Mouse (Mus musculus): ENCODE data around the gene Lce1h.

The Lce1h gene

DNA sequence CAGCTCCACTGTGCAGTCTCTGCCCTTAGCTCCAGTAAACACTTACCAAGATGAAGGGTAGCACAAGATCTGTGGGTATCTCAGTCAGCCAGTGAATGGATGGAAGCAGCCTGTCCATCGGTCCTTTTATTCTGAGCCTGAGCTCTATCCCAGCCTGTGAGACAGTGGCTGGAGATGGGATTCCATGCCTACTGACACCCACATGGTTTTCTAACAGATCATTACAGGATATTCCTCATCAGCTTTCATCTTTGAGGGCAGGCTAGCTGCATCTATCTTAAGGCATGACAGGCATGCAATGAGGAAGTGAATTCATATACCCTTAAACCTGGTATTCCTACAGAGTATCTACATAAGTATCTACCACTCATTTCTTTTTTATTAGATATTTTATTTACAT lies at the start of gene Lce1h:
Gene Lce1h, minus strand, starts transcription at position 101 of the 400 bp plus-strand sequence.
- no peak for DNase-seq (ENCODE audit: low spot score in 2 of 2)

DNA sequence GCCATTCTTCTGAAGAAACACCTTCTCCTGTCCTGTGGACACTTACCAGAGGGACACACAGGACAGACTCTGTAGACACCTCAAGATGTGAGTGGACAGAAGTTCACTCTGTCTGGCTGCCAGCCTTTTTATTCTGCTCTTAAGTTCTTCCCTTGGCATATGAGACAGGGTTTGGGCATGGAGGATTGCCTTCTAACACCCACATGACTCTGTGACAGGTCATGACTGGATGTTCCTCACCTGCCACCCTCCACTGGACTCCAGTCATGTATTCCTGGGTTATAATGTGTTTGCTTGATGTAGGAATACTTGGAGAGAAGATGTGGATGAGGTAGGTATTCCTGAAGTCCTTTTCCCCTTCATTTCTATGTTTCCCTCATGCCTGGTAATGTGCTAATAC lies 42.9 kb upstream of the Lce1h start, which contains the start of gene Lce1k:
Gene Lce1k, minus strand, starts transcription at position 101 of the 400 bp plus-strand sequence.
- DNase-seq (ENCODE audit: low spot score in 2 of 2), result no peak

DNA sequence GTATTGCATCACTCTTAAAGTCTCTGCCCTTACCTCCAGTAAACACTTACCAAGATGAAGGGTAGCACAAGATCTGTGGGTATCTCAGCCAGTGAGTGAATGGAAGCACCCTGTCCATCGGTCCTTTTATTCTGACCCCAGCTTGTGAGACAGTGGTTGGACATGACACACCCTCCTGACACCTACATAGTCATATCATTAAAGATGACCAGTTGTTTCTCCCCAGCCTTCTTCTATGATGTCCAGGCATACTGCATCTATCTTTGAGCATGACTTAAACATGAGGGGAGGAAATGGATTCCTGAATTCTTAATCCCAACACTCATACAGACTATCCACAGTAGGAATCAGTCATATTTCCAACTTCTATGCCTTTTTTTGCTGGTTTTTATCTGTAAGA lies 25.5 kb upstream of the Lce1h start, which contains the start of gene Lce1j:
Gene Lce1j, minus strand, starts transcription at position 101 of the 400 bp plus-strand sequence.
- DNase-seq (ENCODE audit: low spot score in 2 of 2), result no peak

DNA sequence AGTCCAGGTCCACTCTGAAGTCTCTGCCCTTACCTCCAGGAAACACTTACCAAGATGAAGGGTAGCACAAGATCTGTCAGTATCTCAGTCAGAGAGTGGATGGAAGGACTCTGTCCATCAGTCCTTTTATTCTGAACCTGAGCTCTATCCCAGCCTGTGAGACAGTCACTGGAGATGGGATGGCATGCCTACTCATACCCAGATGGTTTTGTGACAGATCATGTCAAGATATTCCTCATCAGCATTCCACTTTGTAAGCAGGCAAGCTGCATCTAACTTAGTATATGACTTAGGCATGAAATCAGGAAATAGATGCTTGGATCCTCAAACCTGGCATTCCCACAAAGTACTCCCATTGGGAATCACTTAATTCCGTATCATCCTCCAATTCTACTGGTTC lies 13.9 kb upstream of the Lce1h start, which contains the start of gene Lce1i:
Gene Lce1i, minus strand, starts transcription at position 101 of the 400 bp plus-strand sequence.
- no peak for DNase-seq (ENCODE audit: low spot score in 2 of 2)

DNA sequence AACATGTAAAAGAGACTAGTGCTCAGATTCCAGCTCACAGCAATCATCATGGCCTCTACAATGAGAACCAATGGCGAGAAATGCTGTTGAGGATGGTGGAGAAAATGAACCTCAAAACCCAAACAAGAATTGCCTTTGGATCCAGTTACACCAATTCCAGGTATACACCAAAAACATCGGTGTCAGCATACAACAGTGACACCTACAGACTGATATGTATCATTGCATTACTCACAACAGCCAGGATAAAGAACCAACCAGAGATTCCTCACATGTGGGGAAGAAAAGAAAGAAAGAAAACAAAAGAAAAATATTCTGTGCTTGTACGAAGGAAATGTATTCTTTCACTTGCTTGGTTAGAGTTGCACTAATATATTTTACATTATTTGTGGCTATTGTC lies 6.7 kb upstream of the Lce1h start:
- no peak for DNase-seq (ENCODE audit: low spot score in 2 of 2)

DNA sequence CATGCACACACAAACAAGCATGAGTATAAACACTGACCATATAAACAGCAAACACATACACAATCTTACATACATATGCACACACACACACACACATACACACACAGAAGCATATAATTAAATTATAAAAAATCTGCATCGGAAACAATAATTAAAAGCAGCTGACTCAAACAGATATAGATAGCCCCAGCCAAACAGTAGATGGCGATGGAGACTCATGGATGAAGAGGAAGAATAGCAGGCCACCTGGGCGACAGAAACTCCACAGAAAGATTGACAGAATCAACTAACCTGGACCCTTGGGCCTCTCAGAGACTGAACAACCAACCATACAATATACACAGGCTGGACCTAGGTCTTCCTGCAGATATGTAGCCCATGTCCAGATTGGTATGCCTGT lies 11.7 kb downstream of the Lce1h start:
- DNase-seq (ENCODE audit: low spot score in 2 of 2), result no peak

DNA sequence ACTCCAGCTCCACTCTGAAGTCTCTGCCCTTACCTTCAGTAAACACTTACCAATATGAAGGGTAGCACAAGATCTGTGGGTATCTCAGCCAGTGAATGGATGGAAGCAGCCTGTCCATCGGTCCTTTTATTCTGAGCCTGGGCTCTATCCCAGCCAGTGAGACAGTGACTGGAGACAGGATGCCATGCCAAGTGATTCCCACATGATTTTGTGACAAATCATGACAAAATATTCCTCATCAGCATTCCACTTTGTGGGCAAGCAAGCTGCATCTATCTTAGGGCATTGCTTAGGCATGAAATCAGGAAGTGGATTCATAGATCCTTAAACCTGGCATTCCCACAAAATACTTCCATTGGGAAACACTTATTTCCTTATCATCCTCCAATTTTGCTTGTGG lies 12.6 kb downstream of the Lce1h start, which contains the start of gene Lce1g:
Gene Lce1g, minus strand, starts transcription at position 101 of the 400 bp plus-strand sequence.
- DNase-seq (ENCODE audit: low spot score in 2 of 2), result no peak

DNA sequence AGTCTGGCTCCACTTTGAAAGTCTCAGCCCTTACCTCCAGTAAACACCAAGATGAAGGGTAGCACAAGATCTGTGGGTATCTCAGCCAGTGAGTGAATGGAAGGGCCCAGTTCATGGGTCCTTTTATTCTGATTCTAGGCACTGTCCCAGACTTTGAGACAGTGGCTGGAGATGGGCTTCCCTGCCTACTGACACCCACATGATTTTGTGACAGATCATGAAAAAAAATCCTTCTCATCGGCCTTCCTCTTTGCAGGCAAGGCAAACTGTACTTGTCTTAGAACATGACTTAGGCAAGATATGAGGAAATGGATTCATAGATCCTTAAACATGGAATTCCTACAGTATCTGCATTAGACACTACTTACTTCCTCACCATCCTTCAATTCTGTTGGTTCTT lies 25.9 kb downstream of the Lce1h start, which contains the start of gene Gm38119:
Gene Gm38119, minus strand, starts transcription at position 101 of the 400 bp plus-strand sequence.
- no peak for DNase-seq (ENCODE audit: low spot score in 2 of 2)

DNA sequence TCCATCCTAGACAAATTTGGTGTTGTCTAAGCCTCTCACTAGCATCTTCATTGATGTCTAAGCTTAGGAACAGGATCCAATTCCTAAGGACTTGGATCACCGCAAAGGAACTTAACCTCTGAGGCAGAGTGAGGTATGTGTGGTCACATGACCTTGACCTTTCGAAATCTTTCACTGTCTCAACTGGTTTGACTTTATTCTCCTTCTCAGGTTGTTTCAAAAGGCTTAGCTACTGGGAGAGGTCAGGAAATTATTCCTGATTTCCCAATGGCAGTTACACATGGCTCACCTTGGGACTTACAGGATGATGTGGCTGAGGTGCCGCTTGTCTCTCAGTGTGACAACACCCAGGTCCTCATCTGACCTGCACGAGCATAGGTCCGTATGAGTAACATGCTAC lies 42.2 kb downstream of the Lce1h start:
- no peak for DNase-seq (ENCODE audit: low spot score in 2 of 2)

DNA sequence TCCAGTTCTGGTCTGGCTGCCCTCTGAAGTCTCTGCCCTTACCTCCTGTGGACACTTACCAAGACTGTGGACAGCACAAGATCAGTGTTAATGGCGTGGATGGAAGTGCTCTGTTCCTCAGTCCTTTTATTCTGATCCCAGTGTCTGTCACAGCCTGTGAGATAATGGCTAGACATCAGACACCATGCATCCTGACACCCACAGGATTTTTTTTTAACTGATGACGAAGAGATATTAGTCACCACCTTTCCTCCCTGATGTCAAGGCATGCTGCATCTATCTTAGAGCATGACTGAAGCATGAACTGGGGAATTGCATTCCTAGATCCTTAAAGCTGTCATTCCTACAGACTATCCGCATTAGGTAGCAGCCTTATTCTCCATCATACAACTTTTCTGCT lies 44.6 kb downstream of the Lce1h start, which contains the start of gene Lce1f:
Gene Lce1f, minus strand, starts transcription at position 101 of the 400 bp plus-strand sequence.
- no peak for DNase-seq (ENCODE audit: low spot score in 2 of 2)

DNA sequence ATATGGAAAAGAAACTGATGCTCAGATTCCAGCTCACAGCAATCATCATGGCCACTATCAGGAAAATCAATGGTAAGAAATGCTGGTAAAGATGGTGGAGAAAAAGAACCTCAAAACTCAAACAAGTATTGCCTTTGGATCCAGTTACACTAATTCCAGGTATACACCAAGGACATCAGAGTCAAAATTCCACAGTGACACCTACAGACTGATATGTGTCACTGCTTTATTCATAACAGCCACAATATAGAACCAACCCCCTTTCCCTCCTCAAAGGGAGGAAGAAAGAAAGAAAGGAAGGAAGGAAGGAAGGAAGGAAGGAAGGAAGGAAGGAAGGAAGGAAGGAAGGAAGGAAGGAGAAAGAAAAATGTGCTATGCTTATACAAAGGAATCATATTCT lies 49.7 kb downstream of the Lce1h start:
- no peak for DNase-seq (ENCODE audit: low spot score in 2 of 2)

All from spleen, postnatal 14 days (tissue).